Mouse (Mus musculus) lung, postnatal 36 days (tissue): ENCODE measurements around the gene Eif4g3.

ENCODE experiments used
- DNase-seq: peaks from one replicate; pipeline ENCODE4 v3.0.0; 2022; ENCODE audit warnings: mixed read lengths

The Eif4g3 gene

DNA sequence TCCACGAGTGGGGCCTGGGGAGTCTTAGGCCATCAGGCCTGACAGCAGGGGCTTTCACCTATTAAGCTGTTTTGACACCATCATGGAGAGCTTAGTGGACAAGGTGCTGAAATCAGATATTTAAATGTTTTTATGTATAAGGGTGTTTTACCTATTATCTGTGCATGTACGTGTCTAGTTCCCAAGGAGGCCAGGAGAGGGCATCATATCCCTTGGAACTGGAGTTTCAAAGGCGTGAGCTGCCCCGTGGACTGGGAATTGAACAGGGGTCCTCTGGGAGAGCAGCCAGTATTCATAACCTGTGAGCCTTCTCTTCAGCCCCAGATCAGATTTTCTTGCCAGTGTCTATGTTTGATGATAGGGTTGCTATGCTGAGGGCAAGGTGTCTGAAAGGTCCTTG is 2.4 kb upstream of the Eif4g3 start:
- DNase-seq = no peak

GRCm38 (mm10) chr4:137991240-137991639 is 1.6 kb upstream of the Eif4g3 start:
- DNase-seq = no peak

DNA sequence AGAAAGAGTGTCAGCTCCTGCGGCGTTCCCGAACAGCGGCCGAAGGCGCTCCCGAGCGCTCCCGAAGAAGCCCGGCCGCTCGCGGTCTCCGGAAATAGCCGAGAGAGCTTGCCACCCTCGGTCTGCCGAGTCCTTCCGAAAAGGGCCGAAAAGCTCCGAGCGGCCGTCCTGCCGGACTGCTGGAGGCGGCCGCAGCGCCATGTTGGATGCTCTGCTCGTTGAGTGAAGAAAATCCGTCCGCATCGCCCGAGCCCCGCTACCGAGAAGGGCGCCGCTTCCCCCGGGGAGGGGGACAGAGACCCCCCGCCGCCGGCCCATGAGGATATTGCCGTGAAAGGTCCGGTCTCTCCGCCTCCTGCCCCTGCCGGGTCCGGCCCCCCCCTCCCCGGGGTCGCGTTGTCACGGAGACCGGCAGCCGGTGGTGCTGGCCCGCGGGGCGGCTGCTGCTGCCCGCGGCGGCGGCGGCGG is 503 bp downstream of the Eif4g3 start:
- DNase-seq = peak; percentile 99

- DNase-seq = peak; percentile 38
These were observed 1.2 kb downstream of the Eif4g3 start for GRCm38 (mm10) chr4:137993821-137994561.

GRCm38 (mm10) chr4:137994562-137995336 is 1.9 kb downstream of the Eif4g3 start:
- DNase-seq = peak; percentile 57

- peak; percentile 70 for DNase-seq
These were observed 2.6 kb downstream of the Eif4g3 start for GRCm38 (mm10) chr4:137995399-137995798.

GRCm38 (mm10) chr4:137998232-137998631 is 5.4 kb downstream of the Eif4g3 start:
- DNase-seq = no peak

DNA sequence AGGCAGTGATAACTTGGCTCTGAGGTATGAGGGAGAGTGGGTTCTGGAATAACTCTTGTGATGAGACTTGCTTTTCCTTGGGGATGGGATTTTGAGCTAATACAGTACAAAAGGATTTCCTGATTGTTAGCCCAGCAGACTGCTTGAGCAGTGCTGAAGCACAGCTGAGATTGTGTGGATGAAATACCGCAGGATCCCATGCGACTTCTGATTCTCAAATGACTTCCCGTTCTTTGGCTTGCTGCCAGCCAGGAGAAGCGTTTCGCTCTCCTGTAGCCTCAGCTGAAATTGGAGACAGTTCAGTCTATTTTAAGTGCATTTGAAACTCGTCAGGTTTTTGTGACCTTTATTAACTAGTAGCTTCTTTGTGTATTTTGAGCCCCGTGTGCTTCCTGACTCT is 7.9 kb downstream of the Eif4g3 start:
- DNase-seq = peak; percentile 54

DNA sequence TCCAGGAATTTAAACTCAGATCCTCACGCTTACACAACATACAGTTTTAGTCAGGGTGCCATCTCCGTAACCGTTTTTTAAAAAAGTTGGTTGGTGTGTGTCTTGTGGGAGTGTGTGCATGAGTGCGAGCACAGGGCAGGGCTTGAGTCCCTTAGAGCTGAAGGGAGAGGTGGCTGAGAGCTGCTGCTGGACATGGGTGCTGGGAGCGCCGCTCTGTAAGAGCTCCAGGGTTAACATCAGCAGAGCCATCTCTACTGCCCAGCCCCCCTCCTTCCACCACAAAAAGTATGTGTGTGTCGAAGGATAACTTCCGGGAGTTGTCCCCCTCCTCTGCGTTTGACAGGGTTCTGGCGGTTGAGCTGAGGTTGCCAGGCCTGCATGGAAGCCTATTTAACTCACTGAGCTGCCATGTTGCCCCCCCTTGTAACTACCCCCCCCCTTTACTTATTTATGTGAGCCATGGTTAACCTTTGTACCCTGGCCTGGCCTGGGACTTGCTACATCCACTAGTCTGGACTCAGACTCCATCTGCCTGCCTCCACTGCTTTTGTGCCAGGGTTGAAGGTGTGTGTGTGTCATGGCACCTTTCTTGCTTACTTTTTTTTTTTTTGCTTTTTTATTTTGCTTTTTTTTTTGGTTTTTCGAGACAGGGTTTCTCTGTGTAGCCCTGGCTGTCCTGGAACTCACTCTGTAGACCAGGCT is 11.2 kb downstream of the Eif4g3 start:
- no peak for DNase-seq

GRCm38 (mm10) chr4:138005781-138006180 is 13.0 kb downstream of the Eif4g3 start:
- DNase-seq = no peak

DNA sequence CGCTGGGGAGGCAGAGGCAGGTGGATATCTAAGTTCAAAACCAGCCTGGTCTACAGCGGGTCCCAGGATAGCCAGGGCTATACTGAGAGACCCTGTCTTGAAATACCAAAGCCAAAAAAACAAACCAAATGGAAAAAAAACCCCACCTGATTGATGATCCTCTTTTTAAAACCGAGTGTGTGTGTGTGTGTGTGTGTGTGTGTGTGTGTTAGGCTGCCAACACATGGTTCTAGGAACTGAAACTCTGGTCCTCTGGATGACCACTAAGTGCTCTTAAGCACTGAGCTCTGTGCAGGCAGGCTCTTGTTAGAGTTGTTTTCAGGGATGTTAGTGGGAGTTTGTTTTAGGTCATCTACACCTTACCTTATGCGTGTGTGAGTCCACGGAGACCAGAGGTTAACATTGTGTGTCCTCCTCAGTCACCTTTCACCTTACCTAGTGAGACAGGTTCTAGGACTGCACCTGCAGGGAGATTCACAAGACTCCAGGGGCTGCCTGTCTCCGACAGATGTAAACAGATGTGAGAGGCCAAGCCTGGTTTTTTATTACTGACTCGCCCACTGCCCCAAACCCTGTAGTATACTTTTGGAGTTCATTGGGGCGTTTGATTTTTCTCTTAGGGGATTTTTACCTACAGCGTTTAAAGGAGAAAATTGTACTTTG is 14.3 kb downstream of the Eif4g3 start:
- no peak for DNase-seq

GRCm38 (mm10) chr4:138008646-138009045 is 15.8 kb downstream of the Eif4g3 start:
- DNase-seq = no peak

- no peak for DNase-seq
These were observed 17.1 kb downstream of the Eif4g3 start for GRCm38 (mm10) chr4:138009786-138010502.

GRCm38 (mm10) chr4:138013723-138014479 is 21.1 kb downstream of the Eif4g3 start:
- DNase-seq = peak; percentile 41

DNA sequence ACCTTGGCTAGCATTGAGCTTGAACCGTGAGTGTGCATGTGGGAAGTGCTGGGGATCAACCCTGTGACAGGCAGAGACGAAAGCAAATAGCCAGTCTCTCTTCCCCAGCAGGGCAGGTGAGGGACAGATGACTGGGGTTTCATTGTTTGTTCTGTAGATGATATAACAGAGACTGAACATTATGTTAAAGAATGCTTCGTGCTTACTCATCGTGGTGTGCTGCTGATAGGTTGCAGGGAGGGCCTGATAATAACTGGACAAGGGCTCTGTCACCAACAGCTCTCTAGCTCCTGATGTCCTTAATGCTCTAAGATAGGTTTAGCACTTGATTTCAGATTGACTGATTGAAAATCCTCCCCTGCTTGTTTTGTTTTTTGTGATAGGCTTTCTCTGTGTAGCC is 23.1 kb downstream of the Eif4g3 start:
- no peak for DNase-seq

DNA sequence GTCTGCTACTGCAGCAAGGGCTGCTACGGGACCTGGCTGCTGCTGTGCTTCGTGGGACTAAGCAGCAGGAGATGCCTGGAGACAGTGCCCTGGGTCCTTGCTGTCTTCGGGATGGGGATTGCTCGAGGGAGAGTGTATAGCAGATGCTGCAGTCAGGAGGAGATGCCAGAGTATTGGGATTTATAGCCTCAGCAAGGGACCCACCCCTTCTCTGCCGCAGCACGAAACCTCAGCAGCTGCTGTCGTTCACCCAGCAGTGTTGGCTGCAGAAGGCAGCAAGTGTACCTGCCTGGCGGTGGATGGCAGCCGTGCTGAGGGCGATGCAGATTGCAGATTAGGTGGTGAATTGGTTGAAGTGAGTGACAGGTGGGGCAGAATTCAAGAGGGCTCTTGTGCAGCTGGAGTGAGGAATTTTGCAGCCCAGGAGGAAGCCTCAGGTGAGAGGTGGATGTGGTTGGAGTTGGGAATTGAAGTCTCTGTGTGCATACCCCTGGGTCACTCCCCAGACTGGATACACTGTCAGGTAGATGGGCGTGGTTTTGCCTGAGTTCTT is 24.3 kb downstream of the Eif4g3 start:
- DNase-seq = no peak

DNA sequence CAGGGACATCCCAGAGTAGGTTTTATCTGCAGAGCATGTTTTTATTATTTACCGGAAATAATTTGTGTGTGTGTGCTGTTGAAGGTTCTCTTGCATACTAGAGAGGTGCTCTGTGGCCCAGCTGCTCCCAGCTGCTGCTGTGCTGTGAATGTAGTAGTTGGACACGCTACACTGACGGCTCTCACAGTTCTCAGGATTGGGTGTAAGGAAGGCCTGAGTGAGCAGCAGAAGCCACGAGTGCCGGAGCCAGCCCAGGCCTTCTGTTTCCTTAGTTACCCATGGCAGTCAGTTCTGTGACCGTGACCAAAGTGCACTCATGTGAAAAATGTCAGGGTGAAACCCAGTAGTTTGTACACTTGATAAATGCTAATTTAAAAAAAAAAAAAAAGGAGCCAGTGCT is 25.2 kb downstream of the Eif4g3 start:
- DNase-seq = peak; percentile 53

- DNase-seq = no peak
These were observed 27.4 kb downstream of the Eif4g3 start for GRCm38 (mm10) chr4:138020231-138020630.

- DNase-seq = no peak
These were observed 28.8 kb downstream of the Eif4g3 start for GRCm38 (mm10) chr4:138021651-138022050.

DNA sequence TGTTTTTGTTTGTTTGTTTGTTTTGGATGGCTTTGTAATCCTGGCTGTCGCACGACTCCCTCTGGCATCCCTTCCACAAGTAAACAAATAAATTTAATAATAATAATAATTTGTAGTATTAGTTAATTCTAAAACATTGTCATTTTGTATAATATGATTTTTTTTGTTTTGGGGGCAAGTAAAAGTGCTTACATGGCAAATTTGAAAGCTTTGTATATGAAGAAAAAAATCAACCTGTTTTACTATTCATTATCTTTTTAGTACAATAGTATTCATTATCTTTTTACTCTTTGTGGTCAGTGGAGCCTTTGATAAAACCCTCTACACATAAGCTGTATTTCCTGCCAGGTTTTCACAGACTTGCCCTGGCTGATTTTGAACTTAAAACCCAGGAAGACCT is 29.9 kb downstream of the Eif4g3 start:
- DNase-seq = no peak
